Mouse (Mus musculus): ENCODE results near the gene Gtpbp1. TPM values are rescaled to one million over a fixed set of nuclear protein-coding genes. Genes with fewer than 3 reads are reported as not detected.

Gtpbp1 gene
- polyA plus RNA-seq, 1 experiment from 2014 or later, result 36.0 TPM

DNA sequence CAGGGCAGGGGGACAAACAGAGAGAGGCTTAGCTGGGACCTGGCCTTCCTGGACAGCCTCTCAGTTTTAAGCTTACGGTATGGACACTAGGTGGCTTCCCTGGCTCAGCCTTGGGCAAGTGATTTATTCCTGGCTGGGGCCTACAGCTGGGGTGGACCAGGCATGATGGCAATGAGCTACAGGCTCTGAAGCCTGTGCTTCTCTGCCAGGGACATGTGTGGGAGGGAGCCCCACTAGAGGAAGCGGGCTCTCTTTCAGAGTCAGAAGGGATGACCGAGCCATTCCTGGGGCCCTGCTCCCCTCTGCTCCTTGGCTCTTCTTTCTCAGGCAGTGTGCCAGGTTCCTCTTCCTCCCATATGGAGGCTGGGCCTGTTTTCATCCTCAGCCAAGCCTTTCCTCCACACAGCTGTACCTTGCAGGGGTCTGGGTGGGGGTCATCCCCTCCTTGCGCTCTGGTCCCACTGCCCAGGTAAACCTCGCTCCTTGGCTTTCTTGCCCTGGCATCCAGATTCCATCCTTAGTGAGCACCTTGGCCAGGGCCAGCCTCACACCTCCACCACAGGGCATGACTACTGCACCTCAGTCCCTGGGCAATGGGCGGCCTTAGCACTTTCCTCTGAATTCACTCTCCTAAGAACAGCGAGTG, 73.1 kb downstream of the Gtpbp1 start:
- no peak overlapping the region for H3K27ac ChIP-seq
- H3K9me3 ChIP-seq, result no peaks in the 10 kb centered on the region
- ATAC-seq (ENCODE audit: insufficient number of reproducible peaks, low FRiP score, low TSS enrichment, low read depth), result no peak
- 91% methylated on average over 7 of the region's 7 CpGs for WGBS
- no peak overlapping the region for H3K4me2 ChIP-seq
- no peak overlapping the region for H3K4me3 ChIP-seq
- H3K36me3 ChIP-seq, result peaks cover 36% of the 10 kb centered on the region
- no peaks in the 10 kb centered on the region for H3K27me3 ChIP-seq
- peaks cover 26% of the 10 kb centered on the region for H3K4me1 ChIP-seq
- H3K9ac ChIP-seq, result no peak overlapping the region

DNA sequence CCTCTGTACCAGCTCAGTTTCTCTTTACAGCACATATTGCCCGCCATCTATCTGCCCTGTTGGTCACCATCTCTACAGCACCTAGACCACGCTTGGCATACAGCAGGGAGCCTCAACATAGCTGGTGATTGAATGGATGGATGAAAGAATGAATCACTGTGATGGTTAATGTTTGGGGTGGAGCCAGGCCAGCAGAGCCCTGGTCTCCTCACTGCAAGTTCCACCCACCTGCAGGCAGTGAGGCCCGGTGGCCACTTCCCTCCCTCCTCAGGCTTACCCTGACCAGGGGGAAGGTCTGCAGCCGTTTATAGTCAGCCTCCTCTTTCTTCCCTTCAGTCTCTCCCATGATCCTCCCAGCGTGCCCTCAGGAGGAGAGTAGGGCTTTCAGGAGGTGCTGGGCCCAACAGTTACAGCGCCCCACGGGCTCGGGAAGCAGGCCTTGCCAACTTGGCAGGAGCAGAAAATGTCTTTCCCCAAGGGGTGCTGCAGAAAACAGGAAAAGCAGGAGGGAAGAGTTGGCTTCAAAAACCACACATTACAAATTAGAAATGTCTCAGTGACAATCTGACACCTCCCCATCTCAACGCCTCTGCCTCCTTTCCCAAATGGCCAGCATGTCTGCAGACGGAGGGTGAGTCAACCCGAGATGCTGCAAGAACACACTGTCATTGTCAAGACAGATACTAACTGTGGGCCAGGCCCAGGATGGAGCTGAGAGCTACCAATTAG, 74.1 kb downstream of the Gtpbp1 start:
- Histone ChIP-seq H3K4me3 (no peak overlapping the region), H3K4me2 (no peak overlapping the region), H3K4me1 (peaks cover 26% of the 10 kb centered on the region), H3K36me3 (peaks cover 36% of the 10 kb centered on the region), H3K9ac (no peak overlapping the region), H3K9me3 (no peaks in the 10 kb centered on the region), H3K27me3 (no peaks in the 10 kb centered on the region), H3K27ac (no peak overlapping the region)
- no peak for ATAC-seq (ENCODE audit: insufficient number of reproducible peaks, low FRiP score, low TSS enrichment, low read depth)
- WGBS, result 72% methylated on average over 11 of the region's 11 CpGs

DNA sequence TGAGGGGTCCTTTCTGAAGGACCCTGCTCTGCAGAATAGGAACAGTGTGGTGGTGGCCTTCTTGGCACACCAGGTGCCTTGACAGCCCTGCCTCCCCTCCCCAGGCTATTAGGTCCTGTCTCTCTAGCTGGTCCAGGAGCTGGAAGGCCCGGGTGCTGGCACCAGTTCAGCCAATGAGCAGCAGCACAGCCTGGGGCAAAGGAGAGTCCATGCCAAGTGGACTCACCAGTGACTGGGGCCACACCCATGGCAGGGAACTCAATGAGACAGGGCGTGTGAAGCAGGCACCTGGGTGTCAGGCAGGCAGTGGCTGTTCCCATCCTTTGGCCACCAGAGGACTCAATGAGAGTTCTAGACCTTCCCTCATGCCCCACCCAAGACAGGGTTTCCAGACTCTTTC, 74.7 kb downstream of the Gtpbp1 start:
- no peaks in the 10 kb centered on the region for H3K27me3 ChIP-seq
- ATAC-seq (ENCODE audit: insufficient number of reproducible peaks, low FRiP score, low TSS enrichment, low read depth), result no peak
- 64% methylated on average over 2 of the region's 2 CpGs for WGBS

DNA sequence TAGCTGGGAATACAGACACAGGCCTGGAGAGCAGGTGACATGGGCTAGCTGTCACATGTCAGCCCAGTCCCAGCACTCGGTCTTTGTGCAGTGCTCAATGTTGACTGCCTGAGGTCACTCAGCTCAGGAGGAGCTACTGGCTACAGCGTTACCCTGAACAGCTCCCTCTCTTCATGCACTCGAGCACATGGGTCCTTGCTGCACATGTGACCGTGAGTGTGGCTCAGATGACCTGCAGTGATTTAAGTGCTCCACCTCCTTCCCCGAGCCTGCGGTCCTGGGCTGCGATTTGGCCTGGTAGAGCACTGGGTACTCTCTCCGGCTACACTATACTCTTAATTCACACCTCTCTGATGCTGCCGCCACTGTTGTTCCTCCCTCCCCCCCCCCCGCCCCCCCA, 75.5 kb downstream of the Gtpbp1 start:
- H3K36me3 ChIP-seq, result peaks cover 30% of the 10 kb centered on the region
- no peak for ATAC-seq (ENCODE audit: insufficient number of reproducible peaks, low FRiP score, low TSS enrichment, low read depth)
- H3K4me3 ChIP-seq, result no peak overlapping the region
- H3K9ac ChIP-seq, result no peak overlapping the region
- peaks cover 34% of the 10 kb centered on the region for H3K4me1 ChIP-seq
- 51% methylated on average over 9 of the region's 10 CpGs for WGBS
- no peak overlapping the region for H3K27ac ChIP-seq
- H3K9me3 ChIP-seq, result no peaks in the 10 kb centered on the region
- H3K4me2 ChIP-seq, result no peak overlapping the region
- H3K27me3 ChIP-seq, result no peaks in the 10 kb centered on the region

More for the DNA sequence above, 74.7 kb downstream of the Gtpbp1 start:
- Histone ChIP-seq H3K36me3 (peaks cover 36% of the 10 kb centered on the region), H3K4me3 (no peak overlapping the region), H3K4me2 (no peak overlapping the region), H3K4me1 (peaks cover 26% of the 10 kb centered on the region), H3K9me3 (no peaks in the 10 kb centered on the region), H3K9ac (no peak overlapping the region), H3K27ac (no peak overlapping the region)

DNA sequence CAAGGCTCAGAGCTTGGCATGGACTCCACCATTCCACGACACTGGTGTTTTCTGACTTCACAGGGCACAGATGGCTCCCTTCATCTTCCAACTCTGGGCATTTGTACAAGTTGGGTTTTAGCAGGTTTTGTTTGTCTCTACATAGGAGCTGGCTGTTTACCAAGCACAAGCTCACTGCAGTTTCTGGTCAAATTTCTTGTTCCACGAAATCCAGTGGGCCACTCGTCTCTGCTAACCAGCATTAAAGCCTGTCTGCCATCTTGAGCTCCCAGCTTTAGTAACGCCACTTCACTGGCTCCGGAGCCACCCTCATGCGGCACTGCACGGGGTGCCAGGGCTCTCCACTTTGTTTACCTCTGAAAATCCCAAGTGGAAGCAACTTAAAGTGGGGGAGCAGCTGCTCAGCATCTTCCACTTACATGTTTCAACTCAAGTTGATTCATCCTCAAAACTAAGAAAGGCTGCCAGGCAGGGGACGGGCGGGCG, 76.0 kb downstream of the Gtpbp1 start:
- no peak overlapping the region for H3K4me2 ChIP-seq
- peaks cover 37% of the 10 kb centered on the region for H3K4me1 ChIP-seq
- no peak overlapping the region for H3K4me3 ChIP-seq
- H3K9ac ChIP-seq, result no peak overlapping the region
- peaks cover 26% of the 10 kb centered on the region for H3K36me3 ChIP-seq
- 86% methylated on average over 10 of the region's 10 CpGs for WGBS
- H3K9me3 ChIP-seq, result no peaks in the 10 kb centered on the region
- H3K27ac ChIP-seq, result no peak overlapping the region
- ATAC-seq (ENCODE audit: insufficient number of reproducible peaks, low FRiP score, low TSS enrichment, low read depth), result no peak
- no peaks in the 10 kb centered on the region for H3K27me3 ChIP-seq

DNA sequence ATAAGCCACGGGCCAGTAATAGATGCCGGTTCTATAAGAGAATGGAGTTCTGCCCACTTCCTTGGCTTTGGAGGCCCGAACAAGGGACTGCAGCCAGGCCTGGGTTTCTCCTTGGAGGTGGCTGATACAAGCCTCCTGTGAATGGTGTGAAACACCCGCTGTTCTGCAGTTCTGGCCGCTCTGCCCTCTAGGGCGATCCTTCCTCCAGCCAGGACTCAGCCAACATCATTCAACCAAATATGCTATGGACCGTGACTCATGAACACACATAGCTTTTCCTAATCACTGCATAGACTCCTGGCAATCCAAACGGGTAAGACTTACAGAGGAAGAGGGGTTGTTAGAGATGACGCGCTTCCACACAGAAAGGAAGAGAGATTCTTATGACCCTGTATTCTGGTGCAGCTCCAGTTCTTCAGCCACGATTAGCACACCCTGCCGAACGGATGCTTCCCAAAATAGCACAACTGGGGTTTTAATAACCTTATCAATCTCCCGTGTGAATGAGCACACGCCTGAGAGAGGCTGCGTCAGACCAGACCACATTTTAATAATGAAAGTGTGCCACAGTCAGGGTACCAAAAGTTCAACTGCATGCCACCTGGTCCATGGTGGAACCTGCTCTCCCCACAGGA, 76.8 kb downstream of the Gtpbp1 start:
- no peak overlapping the region for H3K9ac ChIP-seq
- no peak overlapping the region for H3K4me2 ChIP-seq
- H3K9me3 ChIP-seq, result no peaks in the 10 kb centered on the region
- peaks cover 18% of the 10 kb centered on the region; the same call in 1 of the 2 replicates for H3K36me3 ChIP-seq
- H3K27me3 ChIP-seq, result no peaks in the 10 kb centered on the region
- ATAC-seq (ENCODE audit: insufficient number of reproducible peaks, low FRiP score, low TSS enrichment, low read depth), result no peak
- peaks cover 37% of the 10 kb centered on the region for H3K4me1 ChIP-seq
- no peak overlapping the region for H3K27ac ChIP-seq
- 78% methylated on average over 16 of the region's 16 CpGs for WGBS
- no peak overlapping the region for H3K4me3 ChIP-seq

DNA sequence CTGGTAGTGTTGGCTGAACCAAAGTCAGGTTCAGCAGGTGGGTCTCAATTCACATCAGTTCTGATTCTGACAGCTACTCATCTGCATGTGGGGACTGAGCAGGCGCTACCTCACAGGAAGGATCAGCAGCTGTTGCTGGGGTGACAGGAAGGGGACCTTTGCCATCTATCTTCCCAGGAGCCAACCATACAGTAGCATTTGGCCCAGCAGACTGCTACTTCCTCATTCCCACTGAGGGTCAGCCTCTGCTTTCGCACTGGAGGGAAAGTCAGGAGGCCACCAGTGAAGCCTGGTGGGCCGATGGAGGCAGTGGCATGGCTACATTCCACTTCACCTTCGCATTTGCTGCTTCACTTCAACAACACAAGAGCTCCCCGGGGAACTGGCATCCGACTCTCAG, 77.7 kb downstream of the Gtpbp1 start:
- WGBS, result 71% methylated on average over 6 of the region's 6 CpGs

DNA sequence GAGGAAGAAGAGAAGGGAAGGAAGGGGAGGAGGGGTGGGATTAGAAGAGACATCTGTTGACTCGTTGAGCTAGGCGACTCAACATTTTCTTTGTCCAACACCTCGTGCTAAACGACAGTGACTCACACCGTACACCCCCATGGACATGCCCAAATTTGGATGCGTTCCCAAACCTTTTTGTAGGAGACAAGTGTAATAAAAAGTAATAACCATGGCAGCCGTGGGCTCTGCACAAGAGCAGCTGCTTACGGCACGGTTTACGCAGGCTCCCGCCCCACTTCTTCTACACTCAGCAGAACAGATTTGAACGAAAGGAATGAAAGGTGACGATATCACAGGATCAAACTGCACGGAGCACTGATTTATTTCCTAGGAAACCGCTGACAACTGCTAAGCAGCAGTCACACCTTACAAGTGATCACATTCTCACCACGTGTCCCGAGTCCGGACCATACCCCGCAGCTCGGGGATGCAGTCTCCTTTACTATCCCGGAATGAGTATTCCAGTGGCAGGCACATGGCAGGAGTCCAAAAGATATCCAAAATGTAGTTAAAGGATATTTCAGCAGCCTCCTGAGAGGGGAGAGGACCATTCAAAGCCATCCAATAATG, 80.1 kb downstream of the Gtpbp1 start:
- H3K4me3 ChIP-seq, result no peak overlapping the region
- no peaks in the 10 kb centered on the region for H3K36me3 ChIP-seq
- ATAC-seq (ENCODE audit: insufficient number of reproducible peaks, low FRiP score, low TSS enrichment, low read depth), result no peak
- H3K9me3 ChIP-seq, result no peaks in the 10 kb centered on the region
- H3K4me1 ChIP-seq, result peaks cover 43% of the 10 kb centered on the region
- no peak overlapping the region for H3K4me2 ChIP-seq
- no peak overlapping the region for H3K9ac ChIP-seq
- WGBS, result 51% methylated on average over 21 of the region's 21 CpGs
- H3K27me3 ChIP-seq, result no peaks in the 10 kb centered on the region
- H3K27ac ChIP-seq, result no peak overlapping the region

More for the DNA sequence above, 77.7 kb downstream of the Gtpbp1 start:
- Histone ChIP-seq H3K4me2 (no peak overlapping the region), H3K27ac (no peak overlapping the region), H3K4me3 (no peak overlapping the region), H3K27me3 (no peaks in the 10 kb centered on the region), H3K4me1 (peaks cover 45% of the 10 kb centered on the region), H3K9ac (no peak overlapping the region), H3K9me3 (no peaks in the 10 kb centered on the region), H3K36me3 (peaks cover 10% of the 10 kb centered on the region; the same call in 1 of the 2 replicates)
- ATAC-seq (ENCODE audit: insufficient number of reproducible peaks, low FRiP score, low TSS enrichment, low read depth), result no peak

Other genes starting within 250 kb of the Gtpbp1 start
- 81.0 and 82.7 TPM in 2 replicates for gene Csnk1e, start 235.3 kb upstream of the Gtpbp1 start, polyA plus RNA-seq (2015; fragmentation: Nextera tagmentation; extraction: Ambion mirVana)
- not detected in 2 replicates for gene Kcnj4, start 185.6 kb upstream of the Gtpbp1 start, polyA plus RNA-seq (2015; fragmentation: Nextera tagmentation; extraction: Ambion mirVana)
- 211 and 223 TPM in 2 replicates for gene Kdelr3, start 174.4 kb upstream of the Gtpbp1 start, polyA plus RNA-seq (2015; fragmentation: Nextera tagmentation; extraction: Ambion mirVana)
- 41.6 and 54.0 TPM in 2 replicates for gene Ddx17, start 144.1 kb upstream of the Gtpbp1 start, polyA plus RNA-seq (2015; fragmentation: Nextera tagmentation; extraction: Ambion mirVana)
- 2.6 and 2.8 TPM in 2 replicates for gene Dmc1, start 85.7 kb upstream of the Gtpbp1 start, polyA plus RNA-seq (2015; fragmentation: Nextera tagmentation; extraction: Ambion mirVana)
- 0.82 and 0.88 TPM in 2 replicates for gene Fam227a, start 31.9 kb upstream of the Gtpbp1 start, polyA plus RNA-seq (2015; fragmentation: Nextera tagmentation; extraction: Ambion mirVana)
- 49.3 and 52.6 TPM in 2 replicates for gene Cby1, start 31.6 kb upstream of the Gtpbp1 start, polyA plus RNA-seq (2015; fragmentation: Nextera tagmentation; extraction: Ambion mirVana)
- gene Tomm22, start 20.0 kb upstream of the Gtpbp1 start, polyA plus RNA-seq (2015; fragmentation: Nextera tagmentation; extraction: Ambion mirVana), result 216 and 223 TPM in 2 replicates
- 20.2 and 27.8 TPM in 2 replicates for gene Josd1, start 2.9 kb upstream of the Gtpbp1 start, polyA plus RNA-seq (2015; fragmentation: Nextera tagmentation; extraction: Ambion mirVana)
- gene Sun2, start 51.7 kb downstream of the Gtpbp1 start, polyA plus RNA-seq (2015; fragmentation: Nextera tagmentation; extraction: Ambion mirVana), result 5.4 and 6.0 TPM in 2 replicates
- gene Dnal4, start 87.0 kb downstream of the Gtpbp1 start, polyA plus RNA-seq (2015; fragmentation: Nextera tagmentation; extraction: Ambion mirVana), result 67.1 and 70.2 TPM in 2 replicates
- 5.4 and 6.5 TPM in 2 replicates for gene Nptxr, start 113.9 kb downstream of the Gtpbp1 start, polyA plus RNA-seq (2015; fragmentation: Nextera tagmentation; extraction: Ambion mirVana)
- gene Npcd, start 143.4 kb downstream of the Gtpbp1 start, polyA plus RNA-seq (2015; fragmentation: Nextera tagmentation; extraction: Ambion mirVana), result 0.32 TPM in 1 of 2 replicates, not detected in the other
- gene Cbx6, start 143.8 kb downstream of the Gtpbp1 start, polyA plus RNA-seq (2015; fragmentation: Nextera tagmentation; extraction: Ambion mirVana), result 83.7 and 89.1 TPM in 2 replicates
- gene Apobec3, start 200.8 kb downstream of the Gtpbp1 start, polyA plus RNA-seq (2015; fragmentation: Nextera tagmentation; extraction: Ambion mirVana), result 14.7 and 15.3 TPM in 2 replicates